Mouse (Mus musculus) lung, postnatal 25 days (tissue): ENCODE data around the gene Morn3.
"Not testable (repeated sequence)": the region's sequence is repeated elsewhere in the genome, so short reads cannot be mapped to it uniquely, and the experiment has no call there.

Experiments used
- DNase-seq: peaks from one replicate; pipeline ENCODE4 v3.0.0; 2022; ENCODE audit warnings: low spot score

The Morn3 gene

DNA sequence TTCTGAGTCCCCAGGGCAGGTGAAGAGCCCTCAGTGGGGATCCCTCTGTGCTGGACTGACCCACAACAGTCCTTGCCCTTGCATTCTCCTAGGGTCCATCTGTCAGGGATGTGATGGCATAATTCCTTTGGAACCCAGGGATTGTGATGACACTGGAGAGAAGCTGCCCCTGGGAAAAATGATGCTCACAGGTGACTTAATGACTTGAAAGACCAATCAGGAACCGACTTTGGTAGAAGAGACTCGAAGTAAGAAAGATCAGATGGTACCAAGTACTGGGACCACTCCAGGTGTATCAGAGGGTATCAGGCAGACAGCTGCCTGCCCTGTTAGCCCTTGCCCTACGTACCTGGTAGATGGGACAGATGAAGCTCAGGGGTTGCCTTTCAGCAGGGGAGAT is at the start of gene Morn3:
Gene Morn3 (minus strand): TSS at position 101 of the 400 bp plus-strand sequence.
- DNase-seq: no peak

DNA sequence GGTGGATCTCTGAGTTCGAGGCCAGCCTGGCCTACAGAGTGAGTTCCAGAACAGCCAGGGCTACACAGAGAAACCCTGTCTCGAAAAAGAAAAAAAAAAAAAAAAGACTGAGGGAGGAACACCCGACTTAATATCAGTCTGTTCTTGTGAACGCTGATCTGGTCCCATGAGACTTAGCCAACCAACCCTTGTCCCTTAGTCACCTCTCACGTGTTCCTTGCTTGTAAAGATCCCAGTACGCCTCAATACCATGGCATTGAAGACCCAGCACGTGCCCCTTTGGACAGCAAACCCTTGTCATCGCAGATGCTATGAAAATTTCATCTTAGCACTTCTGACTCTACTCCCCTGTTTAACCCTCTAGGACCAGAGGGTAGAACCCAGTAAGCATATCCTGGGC is 49.5 kb upstream of the Morn3 start:
- DNase-seq: no peak

DNA sequence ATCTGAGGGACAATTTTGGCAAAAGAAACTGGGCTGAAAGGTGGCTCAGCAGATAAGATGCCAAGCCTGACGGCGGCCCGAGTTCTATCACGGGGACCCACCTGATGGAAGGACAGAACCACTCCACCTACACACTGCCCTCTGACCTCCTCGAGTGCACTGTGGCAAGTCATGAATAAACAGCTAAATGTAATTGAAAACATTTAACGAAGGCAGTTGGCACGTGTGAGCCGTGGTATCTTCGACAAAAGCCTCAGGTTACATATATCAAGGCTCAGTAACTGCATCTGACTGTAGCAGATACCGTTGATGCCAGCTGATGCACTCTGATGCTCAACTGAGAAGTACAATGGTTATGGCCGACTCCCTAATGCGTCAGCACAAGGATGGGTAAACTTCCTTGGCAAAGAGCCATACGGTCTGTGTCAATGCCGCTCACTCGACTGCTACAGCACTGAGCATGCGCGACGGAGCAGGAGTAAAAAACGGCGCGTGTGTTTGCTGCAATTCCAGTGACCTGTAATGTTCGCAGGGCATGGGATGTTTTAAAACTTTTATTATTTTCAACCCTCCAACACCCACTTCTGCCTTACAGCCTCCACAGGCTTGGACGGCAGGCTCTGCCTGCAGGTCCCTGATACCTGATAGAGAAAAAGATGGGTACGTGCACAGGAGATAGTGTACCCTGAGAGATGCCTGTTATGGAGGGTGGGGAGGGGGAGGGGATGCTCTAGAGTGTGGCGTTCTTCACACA is 47.6 kb upstream of the Morn3 start:
- no peak for DNase-seq

DNA sequence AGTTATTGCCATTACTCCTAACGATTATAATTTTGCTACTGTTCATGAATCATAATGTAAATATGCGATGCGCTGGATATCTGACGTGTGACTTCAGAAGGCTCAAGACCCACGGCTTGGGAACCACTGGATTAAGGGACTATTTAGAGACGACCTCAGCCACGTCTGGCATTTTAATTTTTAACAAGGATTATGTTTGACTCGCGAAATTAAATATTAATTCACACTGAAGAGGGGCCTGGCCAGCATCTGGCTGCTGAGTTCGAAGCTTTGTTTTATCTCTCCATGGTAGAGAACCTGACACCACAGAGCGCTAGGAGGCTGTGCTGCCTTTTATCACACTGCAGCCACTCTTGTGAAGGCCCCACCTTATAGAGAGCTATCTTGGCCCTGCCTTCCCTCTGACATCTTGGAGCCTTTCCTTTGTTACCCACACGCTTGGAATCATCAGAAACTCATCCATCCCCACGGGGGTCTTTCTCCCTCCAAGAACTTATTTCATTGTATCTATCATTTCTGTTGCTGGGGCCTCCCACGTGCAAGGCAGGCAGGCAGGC is 46.3 kb upstream of the Morn3 start:
- DNase-seq: no peak

DNA sequence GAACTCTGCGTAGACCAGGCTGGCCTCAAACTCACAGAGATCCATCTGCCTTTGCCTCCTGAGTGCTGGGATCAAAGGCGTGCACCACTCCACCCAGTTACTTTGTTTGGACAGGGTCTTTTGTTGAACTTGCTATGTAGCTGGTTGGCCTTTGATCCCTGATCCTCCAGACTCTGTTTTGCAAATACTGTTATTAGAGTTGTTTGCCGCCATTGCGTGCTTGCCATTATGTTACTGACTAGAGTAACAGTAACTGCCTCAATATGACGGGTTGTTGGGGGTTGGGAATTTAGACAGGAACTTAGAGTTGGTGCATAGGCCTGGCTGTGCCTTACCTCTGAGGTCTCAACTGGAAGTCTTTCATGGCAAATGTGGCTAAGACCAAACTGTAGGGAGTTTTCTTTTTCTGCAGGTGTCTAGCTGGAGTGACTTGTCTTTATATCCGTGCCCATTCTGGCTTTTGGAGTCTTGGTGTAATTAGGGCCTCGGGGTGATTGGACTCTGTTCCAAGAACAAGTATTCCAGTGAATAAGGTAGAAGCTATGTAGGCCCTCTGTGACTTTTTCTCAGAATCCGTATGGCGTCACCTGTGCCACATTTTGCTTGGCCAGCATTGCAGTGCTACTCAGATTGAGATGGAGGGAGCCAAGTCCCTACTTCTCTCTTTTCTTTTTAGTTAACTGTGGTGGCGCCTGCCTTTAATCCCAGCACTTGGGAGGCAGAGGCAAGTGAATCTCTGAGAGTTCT is 43.9 kb upstream of the Morn3 start:
- DNase-seq: no peak

DNA sequence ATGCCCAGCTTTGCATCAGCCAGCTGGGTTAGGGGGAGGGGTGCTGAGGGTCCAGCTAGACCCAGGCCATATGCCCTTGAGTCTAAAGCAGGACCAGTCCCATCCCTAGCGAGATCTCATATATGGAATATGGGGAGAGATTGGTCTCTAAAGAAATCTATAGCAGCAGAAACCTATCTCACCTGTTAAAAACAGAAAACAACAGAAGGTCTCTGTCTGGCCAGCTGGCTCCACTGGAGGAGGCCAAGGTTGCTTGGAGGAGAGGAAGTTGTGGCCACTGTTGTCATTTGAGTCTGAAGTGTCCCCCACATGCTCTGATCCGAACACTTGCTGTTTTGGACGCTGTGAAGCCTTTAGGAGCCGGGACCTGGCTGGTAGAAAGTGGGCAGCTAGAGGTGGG is 42.0 kb upstream of the Morn3 start:
- DNase-seq: no peak

DNA sequence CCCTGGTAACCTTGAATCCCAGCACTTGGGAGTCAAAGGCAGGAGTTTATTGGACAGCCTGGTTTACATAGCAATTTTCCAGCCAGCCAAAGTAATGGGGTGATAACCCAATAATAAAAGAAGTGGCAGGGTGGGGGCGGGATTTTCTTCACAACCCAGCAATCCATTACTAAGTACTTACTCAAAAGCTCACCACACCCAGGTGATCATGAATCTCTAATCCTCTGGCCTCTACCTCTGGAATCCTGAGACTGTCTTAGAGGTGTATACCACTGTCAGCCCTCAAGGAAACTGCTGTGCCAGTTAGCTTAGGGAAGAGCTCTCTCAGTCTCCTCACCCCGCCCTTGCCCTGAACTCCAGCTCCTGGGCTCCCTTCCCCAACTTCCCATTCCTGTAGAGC is 39.7 kb upstream of the Morn3 start:
- no peak for DNase-seq

DNA sequence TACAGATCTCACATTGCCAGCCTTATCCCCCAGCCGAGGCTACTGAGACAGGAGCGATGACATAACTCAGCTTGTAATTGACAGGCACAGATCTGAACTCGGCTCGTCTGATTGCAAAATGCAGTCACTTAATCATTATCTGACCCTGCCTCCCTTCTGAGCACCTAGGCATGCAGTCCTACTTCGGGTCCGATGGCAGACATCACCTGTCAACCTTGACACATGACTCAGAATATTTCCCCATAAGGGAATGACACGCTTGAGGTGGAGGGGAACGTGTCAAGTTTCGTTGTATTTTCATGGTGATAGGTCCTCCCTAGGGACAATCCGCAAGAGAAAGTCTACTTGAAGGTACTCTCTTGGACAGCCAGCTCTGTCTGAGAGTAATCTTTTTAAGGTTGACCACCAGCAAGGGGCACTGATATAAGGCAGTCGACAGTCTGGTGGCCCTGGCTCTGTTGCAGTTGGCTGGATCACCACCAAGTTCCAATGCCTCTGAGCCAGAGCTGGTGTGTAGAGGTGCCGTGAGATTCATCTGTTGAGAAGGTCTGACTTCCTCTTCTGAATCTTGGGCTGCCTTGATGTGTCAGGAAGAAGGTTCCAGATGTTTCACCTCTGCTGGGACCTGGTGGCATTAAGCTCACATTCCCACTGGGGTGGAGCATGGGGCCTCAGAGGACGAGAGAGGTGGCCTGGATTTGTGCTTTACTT is 36.7 kb upstream of the Morn3 start:
- DNase-seq: no peak

DNA sequence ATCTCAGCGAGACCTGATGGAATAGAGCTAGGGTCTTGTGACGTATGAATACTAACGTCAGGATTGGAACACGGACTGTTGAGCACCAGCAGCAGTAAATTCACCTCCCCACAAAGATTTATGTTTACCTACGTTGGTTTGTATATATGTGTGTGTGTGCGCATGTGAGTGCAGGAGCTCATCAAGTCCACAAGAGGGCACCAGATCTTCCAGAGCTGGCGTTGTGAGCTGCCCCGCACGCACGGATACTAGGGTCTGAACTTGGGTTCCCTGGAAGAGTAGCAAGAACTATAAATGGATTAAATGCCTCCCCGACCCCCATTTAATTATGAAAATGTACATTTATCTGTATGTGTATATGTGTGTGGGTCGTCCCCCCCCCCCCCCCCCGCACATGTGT is 33.7 kb upstream of the Morn3 start:
- DNase-seq: no peak

DNA sequence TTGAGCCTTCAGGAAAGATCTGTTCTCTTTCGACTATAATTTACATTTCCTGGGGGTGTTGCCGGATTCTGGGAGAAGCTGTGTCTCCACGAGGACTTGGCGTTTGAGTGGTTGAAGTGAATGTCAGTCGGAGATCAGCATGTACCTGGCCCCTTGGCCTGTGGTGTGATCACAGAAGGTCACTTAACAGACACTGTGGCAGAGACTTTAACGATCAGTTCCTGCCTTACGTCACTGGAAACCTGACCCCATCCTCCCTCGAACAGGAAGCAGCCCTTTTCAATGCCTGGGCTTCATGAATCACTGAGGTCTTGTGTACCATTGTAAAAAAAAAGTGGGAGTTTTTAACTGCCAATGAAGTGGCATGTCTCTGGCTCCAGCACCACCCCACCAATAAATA is 33.2 kb upstream of the Morn3 start:
- no peak for DNase-seq

DNA sequence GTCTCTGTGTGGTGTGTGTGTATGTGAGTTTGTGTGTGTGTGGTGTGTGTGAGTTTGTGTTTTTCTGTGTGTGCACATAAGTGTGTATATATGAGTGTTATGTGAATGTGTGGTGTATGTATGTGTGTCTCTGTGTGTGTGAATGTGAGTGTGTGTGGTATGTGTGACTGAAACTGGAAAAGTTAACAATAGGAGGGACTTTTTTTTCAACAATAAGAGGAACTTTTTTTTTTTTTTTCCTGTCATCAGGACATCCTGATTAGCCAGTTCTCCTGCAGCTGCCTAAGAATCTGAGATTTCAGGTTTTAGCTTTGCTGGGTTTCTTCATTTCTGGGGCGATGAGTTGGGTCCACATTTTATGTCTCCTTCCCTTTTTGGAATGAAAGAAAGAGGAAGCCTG is 32.8 kb upstream of the Morn3 start:
- no peak for DNase-seq

DNA sequence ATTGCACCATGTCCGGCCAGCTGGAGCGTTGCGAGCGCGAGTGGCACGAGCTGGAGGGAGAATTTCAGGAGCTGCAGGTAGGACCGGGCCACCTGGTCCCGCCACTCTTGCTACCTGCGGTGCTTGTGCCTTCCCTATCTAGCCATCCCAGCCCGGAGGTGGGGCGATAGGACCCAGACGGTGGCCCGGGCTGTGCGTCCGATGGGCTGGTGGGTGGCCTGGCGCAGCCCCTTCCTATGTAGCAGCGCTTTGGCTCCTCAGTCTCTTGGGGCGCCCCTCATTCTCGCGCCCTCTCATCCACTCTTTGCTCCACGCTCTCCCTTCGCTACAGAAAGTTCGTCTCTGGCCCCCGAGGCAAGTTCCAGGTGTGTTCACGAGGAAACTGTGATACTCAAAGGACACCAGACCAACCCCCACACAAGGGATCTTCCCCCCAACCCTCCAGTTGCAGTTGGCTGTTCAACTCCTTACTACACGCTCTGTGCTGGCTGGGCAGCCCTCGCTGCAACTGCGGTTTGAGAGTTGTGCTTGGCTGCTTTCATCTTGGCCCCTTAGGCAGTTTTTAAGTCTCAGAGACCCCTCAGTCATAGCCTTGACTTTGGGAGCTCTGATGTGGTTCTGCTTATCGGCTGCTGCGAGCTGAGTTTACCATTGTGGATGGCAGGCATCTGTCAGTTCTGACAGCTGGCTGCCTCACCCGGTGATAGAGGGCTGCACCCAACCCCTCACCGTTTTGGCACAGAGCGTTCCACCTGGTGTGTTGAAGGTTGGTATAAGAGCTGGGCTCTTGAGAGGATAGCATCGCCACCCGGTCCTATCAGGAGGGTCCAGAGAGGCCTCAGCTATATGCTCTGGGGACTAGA is 29.8 kb upstream of the Morn3 start:
- no peak for DNase-seq

DNA sequence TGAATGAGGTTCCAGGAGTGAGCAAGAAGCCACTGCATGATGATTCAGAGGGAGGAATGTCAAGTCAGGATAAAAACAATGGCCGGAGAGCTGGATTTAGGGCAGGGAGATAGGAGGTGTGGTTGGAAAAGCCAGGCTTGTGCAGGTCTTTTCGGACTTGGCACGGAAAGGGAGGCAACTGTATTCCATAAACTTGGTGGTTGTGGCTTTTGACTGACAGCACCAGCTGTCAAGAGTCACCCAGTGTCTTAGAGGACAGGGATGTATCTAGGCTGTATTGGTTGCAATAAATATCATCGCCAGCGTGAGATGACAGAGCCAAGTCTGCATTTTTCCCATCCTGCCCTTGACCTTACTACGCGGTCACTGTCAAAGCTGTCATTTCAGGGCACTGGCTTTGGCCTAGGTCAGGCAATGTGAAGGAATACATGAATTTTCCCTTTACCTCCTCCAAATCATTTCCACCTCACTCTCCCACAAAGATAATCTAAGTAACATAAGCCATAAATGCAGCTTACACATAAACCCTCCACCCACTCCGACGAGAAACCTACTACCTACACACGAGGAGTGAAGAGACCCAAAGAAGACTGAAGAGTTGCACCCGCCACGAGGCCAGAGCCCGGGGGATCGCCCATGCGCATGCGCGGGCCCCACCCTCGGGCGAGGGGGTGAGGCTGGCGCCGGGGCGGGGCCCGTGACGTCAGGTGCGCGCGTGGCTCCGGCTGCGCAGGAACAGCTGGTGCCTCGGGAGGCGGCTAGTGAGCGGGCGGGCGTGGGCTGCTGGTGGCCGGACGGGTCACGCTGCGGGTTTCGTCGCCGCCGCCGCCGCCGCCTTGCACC is 29.0 kb upstream of the Morn3 start:
- DNase-seq: peak; percentile 92

DNA sequence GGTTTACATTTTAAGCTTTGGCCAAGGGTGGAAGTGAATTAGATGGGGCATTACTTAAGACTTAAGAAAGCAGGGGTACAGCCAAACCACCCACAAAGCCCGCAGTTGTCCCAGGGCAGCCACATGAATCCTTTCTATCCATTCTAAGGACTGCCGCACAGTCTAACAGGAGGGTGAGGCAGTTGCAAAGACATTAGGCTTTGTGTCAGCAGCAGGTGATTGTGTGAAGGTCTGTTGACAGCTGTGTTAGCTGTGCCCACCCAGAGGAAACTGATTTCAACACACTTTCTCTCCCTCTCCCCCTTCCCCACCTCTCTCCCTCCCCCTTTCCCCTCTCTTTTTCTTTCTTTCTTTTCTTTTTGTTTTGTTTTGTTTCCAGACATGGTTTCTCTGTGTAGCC is 21.9 kb upstream of the Morn3 start:
- DNase-seq: no peak

DNA sequence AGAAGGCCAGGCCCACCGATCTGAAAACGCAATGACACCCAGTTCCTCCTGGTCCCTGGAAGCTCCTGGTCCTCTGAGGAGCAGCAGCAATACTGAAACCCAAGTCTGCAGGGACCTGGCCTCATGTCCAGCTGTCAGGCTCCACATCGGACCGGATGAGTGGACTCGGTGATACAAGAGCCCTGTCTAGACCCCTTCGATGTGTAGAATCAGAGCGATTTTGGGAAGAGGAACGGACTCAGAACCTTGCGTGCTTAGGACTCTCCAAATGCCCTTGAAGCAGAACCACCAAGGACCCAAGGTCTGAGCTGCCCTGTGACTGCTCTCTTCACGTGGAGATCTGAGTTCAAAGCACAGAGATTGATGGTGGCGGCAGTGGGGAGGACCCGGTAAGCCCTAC is 21.3 kb upstream of the Morn3 start, which contains the start of gene Tmem120b:
Gene Tmem120b (plus strand): TSS at position 301 of the 400 bp plus-strand sequence.
- no peak for DNase-seq

DNA sequence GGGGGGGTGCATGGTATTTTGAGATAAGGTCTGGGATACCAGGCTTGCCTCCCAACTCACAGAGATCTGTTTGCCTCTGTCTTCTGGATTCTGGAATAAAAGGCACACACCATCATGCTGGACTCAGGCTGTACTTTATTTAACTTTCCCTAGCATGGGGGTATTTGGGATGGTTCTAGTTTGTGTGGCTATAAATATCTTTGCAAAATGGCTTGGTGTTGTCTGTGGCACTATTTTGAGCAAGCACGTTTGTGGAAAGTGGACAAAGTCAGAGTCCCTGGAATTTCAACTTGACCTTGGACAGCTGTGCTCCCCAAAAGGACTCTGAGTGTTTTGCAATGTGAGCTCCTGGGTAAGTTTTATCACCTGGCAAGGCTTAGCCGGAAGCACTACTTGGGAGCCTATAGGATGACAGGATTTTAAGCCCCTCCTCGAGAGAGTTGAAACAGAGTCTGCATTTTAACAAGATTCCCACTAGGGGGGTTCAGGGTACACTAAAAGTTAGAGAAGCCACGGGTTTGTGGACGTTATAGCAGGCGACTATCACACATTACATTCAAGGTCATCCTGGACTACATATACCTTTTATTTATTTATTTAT is 20.7 kb upstream of the Morn3 start:
- no peak for DNase-seq

DNA sequence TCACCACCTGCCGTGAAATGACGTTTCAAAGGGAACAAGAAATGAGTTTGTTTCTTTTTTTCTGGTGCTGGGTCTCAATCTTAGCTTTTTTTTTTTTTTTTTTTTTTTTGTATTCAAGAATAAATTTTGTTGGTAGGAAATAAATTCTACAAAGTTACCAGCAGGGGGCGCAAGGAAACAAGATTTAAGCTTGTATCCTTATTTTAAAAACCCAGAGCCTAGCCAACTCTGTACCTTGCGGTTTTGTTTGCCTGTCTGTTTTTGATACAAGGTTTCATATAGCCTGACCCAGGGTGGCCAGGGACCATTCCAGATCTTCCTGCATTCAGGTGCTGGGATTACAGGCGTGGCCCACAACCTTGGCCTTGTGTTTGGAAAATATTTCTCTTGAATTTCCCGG is 17.4 kb upstream of the Morn3 start:
- peak; percentile 71 for DNase-seq

DNA sequence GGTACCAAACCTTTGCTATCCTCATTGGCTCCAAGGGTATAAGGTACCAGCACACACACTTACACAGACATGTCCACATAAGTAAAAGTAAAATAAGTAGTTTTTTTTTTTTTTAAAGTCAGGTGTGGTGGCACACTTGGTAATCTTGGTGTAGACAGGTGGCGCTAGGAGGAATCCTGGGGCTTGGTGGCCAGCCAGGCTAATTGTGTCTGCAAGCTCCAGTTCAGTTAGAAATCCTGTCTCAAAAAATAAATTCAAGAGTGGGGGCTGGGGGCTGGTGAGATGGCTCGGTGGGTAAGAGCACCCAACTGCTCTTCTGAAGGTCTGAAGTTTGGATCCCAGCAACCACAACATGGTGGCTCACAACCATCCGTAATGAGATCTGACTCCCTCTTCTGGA is 16.3 kb upstream of the Morn3 start:
- DNase-seq: no peak

DNA sequence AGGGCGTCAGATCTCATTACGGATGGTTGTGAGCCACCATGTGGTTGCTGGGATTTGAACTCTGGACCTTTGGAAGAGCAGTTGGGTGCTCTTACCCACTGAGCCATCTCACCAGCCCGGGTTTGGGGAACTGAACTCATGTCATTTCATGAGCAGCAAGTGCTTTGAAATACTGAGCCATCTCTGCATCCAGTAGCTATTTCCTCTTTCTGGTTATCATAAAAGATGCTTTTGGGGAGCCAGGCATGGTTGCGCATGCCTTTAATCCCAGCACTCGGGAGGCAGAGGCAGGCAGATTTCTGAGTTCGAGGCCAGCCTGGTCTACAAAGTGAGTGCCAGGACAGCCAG is 14.6 kb upstream of the Morn3 start:
- not testable (repeated sequence) for DNase-seq

DNA sequence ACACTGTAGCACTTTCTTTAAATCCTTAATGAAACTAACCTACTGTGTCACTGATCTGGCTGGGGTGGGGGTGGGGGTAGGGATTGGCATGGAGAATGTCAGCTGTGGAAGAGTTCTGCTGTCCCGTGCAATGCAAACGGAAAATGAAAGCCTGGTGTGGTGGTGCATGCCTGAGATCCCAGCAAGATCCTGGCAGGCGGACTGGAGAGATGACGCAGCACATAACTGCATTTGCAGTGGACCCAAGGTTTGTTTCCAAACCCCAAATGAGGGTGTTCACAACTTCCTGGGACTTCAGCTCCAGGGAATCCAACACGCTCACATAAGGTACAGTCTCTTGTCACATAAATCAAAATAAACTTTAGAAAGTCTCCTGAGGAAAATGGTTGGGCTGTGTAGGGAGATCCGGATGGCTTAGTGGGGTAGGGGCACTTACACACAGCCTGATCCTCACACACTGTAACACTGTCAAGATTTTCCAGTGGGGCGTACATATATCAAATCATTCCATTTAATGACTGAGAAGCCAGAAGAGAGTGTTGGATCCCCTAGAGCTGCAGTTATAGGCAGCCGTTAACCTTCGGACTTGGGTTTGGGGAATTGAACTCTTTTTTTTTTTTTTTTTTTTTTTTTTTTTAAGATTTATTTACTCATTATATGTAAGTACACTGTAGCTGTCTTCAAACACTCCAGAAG is 14.0 kb upstream of the Morn3 start:
- peak; percentile 55 for DNase-seq
